Mouse (Mus musculus): ENCODE measurements at regions not wholly inside any gene's neighbourhood (a gene's known extent, or its start where the extent isn't known, plus 50 kb on each side); places are given as distances from the start of the nearest gene placed in this dataset.

GRCm38 (mm10) chr5:149909108-149909739 lies 109.3 kb upstream of the Rxfp2 start:
- no peak for DNase-seq

GRCm38 (mm10) chr5:149909971-149910370 lies 108.5 kb upstream of the Rxfp2 start:
- DNase-seq, result no peak

GRCm38 (mm10) chr5:149911968-149912367 lies 106.5 kb upstream of the Rxfp2 start:
- DNase-seq, result no peak

DNA sequence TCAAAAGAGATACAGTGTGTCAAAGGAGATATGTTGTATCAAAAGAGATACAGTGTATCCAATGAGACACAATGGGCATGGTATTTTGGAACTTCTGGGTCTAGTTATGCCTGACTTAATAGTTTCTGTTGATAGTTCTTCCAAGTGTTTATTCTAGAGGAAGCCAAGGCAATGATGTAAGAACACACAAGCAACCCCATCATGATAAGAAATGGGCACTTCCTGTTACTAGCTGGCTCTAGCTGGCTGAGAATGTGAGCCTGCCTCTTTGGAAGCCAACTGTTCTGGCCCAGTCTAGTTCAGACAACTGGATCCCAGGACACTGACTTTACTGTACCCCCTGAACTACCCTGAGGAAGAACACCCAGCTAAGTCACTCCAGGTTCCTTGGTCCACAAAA lies 102.7 kb upstream of the Rxfp2 start:
- no peak for DNase-seq

DNA sequence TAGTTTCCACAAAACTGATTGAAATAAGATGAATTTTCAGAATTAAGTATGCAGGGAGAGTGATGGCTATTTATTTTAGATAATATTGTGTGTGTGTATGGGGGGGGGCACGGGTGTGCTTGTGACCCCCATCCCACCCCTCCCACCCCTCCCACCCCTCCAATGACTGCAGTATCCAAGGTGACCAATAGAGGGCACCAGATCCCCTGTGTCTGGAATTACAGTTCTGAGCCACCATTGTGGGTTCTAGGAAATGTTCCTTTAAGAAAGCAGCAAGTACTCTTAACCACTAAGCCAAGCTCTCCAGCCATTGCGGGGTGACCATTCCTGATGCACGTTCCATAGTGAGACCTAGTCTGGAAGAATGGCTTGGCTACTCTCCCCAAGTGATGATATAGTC lies 101.1 kb upstream of the Rxfp2 start:
- DNase-seq, result peak in 1 of 2 experiments; percentile 2

- DNase-seq, result no peak
Observed at GRCm38 (mm10) chr5:149919097-149919496, 99.4 kb upstream of the Rxfp2 start.

- DNase-seq, result no peak
Observed at GRCm38 (mm10) chr5:149920326-149920725, 98.1 kb upstream of the Rxfp2 start.

DNA sequence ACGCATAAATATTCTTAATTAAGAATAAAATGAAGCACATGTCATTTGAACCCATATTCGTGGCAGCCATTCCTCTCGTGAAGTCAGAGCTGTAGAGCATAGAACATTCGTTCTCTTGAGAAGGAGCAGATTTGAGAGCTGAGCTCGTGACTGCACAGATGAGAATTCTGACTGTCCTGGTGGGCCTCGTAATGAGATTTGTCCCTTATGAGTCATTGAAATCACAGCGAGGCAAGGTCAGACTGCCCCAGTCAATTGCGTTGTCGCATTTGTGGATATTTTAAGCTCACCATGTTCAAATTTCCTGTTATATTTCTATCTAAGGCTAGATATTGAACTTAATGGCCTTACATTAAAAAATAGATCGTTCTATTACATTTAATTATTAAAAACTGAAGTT lies 94.0 kb upstream of the Rxfp2 start:
- DNase-seq, result no peak

GRCm38 (mm10) chr5:149926786-149927185 lies 91.7 kb upstream of the Rxfp2 start:
- DNase-seq, result no peak

DNA sequence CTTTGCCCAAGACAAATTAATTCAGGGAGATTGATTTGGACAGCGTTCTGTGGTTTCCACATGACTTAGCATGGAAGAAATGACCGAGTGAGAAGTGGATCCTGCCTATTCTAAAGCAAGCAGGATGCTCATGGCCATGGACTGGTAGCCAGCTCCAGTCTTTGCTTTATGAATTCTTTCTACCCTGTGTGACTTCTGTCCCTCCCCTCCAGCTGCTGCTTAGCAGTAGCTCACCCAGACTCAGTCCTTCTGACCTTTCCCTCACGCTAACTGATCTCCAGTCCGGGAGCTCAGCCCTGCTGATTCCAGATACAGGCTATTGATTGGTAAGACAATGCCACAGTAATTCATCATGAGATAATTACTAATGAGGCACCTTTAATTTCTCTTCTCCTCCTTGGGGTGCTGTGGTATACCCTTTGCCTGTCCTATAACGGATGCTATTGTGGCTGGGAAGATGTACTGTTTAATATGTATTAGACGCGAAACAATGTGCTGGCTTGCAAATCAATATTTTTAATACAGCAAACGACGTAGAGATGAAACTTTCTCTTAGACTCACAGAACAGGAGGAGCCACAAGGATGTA lies 86.8 kb upstream of the Rxfp2 start:
- DNase-seq, result no peak

DNA sequence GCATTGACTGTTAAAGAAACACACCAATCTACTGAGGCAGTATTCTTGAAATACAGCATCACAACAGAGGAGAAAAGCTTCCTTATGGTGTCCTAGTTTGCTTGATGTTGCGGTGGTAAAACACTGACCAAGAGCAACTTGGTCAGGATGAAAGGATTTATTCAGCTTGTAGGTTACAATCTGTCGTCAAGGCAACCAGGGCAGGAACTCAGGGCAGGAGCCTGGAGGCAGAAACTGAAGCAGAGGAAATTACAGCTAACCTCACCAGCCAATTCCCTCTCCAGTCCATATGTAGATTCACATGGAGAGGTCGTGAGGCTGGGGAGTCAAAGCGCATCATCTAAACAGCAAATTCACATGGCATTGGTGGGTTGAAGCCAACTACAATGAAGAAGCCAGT lies 86.3 kb upstream of the Rxfp2 start:
- no peak for DNase-seq

- DNase-seq, result no peak
Observed at GRCm38 (mm10) chr5:149945651-149946050, 72.8 kb upstream of the Rxfp2 start.

- DNase-seq, result no peak
Observed at GRCm38 (mm10) chr5:149947491-149947890, 71.0 kb upstream of the Rxfp2 start.

DNA sequence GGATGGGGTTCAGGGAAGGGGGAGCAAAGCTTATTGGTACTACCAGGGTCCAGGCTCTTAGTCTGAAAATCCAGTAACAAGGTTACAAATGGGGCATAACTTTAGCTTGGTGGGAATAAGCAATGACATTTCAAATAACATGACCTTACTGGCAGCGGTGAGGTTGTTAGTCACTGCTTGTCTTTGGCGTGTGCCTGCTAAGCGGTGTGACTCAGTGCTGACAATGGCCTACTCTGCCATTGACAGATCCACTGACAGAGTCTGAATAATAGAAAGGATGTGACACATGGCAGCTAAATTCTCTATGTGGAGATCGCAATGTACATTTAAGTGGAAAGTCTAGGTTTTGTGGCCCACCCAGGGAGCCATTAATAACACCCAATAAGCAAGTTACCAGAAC lies 61.5 kb upstream of the Rxfp2 start:
- no peak for DNase-seq

DNA sequence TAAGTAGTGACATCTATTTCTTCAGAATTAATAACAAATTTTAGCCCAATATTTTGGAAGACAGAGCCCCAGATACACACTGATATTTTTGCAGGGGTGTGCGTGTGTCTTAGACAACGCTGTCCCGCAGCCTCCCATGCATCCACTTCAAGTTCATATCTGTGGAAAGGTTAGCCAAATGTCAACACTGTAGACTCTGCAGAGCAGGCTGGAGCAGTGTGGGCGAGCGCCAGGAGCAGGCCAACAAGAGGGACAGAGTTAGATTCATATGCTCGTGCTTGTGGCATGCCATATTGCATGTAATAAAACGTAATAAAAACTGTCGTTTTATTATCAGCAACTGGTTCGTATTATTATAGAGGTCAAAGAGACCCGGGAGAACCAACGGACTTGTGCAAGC lies 57.3 kb upstream of the Rxfp2 start:
- no peak for DNase-seq

- no peak for DNase-seq
Observed at GRCm38 (mm10) chr5:149964748-149965147, 53.7 kb upstream of the Rxfp2 start.
